Mouse (Mus musculus): Measurements from ENCODE around the gene Slc25a13. TPM values are rescaled to one million over a fixed set of nuclear protein-coding genes. Genes with fewer than 3 reads are reported as not detected.

Gene Slc25a13
- total and polyA plus RNA-seq, 3 experiments, result 15.6 to 16.7 TPM; not detected in 1

DNA sequence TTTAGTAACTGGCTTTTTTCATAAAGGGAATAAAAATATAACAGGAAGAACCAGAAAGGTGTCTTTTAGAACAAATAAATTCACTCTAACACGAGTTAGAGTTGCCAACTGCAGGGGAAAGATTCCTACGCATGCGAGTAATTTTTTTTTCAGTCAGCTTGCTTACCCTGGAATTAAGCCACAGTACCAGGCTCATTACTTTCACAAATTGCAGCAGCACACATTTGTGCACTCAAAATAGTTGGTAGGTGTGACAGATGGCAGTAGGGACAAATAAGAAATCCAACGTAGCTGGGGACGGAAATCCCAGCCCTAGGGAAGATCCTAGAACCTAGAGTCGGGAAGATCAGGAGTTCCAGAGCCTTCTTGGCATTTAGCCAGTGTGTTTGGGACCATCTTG is 22.1 kb downstream of the Slc25a13 start:
- TF ChIP-seq NRF1 (IDR thresholded peaks at IDR 0.05; ENCODE audit: insufficient read depth, low read depth, low read length, poor library complexity, severe bottlenecking) (no peak), CHD1 (IDR thresholded peaks at IDR 0.05; ENCODE audit: low read depth, low read length) (no peak), UBTF (IDR thresholded peaks at IDR 0.05; ENCODE audit: borderline replicate concordance, insufficient read depth, low read depth, low read length) (no peak), HCFC1 (IDR thresholded peaks at IDR 0.05; ENCODE audit: low read depth, low read length) (no peak), NELFE (IDR thresholded peaks at IDR 0.05; ENCODE audit: low read depth, low read length) (no peak), MYB (IDR thresholded peaks at IDR 0.05; ENCODE audit: low read depth, low read length) (no peak), SIN3A (IDR thresholded peaks at IDR 0.05; ENCODE audit: low read length) (no peak), EP300 (IDR thresholded peaks at IDR 0.05; ENCODE audit: low read depth in 1 of 2, low read length in 2 of 2) (no peak), ZNF384 (IDR thresholded peaks at IDR 0.05; ENCODE audit: low read depth, low read length) (no peak)
- Histone ChIP-seq H3K9ac (ENCODE audit: control insufficient read depth, low read depth, low read length, poor library complexity, severe bottlenecking) (no peak overlapping the region), H3K27ac (ENCODE audit: control insufficient read depth, low read depth, low read length) (no peak overlapping the region), H3K27me3 (ENCODE audit: control insufficient read depth in 1 of 2, insufficient read depth in 2 of 2, low read length in 2 of 2) (no peaks in the 10 kb centered on the region), H3K9me3 (replicated peaks; ENCODE audit: insufficient read depth, low read length) (no peaks in the 10 kb centered on the region), H3K36me3 (ENCODE audit: control insufficient read depth in 1 of 2, insufficient read depth in 2 of 2, low read length in 2 of 2) (no peaks in the 10 kb centered on the region), H3K4me3 (ENCODE audit: control insufficient read depth in 1 of 2, insufficient read depth in 1 of 2, low read depth in 2 of 2, low read length in 2 of 2) (no peak overlapping the region), H3K79me2 (ENCODE audit: control insufficient read depth, insufficient read depth, low read length, poor library complexity) (no peaks in the 10 kb centered on the region), H3K4me1 (ENCODE audit: control insufficient read depth in 1 of 2, insufficient read depth in 2 of 2, low read length in 2 of 2) (no peaks in the 10 kb centered on the region)
- no peak for DNase-seq (ENCODE audit: low read depth, low spot score)

DNA sequence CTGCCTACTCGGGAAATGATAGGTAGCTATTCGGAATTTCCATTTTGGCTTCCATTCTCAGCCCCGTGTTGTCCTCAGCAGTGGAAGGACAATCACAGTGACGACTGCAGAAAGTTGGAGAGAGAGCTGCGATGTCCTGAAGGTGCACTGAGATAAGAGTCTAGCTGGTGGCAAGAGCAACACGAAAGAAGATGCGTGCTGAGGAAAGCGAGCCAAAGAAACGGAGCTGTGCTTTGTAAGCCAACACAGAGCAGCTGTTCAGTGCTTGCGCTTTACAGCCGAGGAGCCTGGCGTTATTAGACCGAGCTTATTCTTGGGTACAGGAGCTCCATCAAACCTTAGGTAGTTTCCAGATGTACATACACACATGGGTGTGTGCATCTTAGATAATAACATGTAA is 23.1 kb downstream of the Slc25a13 start:
- DNase-seq (ENCODE audit: low read depth, low spot score), result no peak
- Histone ChIP-seq H3K4me1 (ENCODE audit: control insufficient read depth in 1 of 2, insufficient read depth in 2 of 2, low read length in 2 of 2) (no peaks in the 10 kb centered on the region), H3K4me3 (ENCODE audit: control insufficient read depth in 1 of 2, insufficient read depth in 1 of 2, low read depth in 2 of 2, low read length in 2 of 2) (no peak overlapping the region), H3K9ac (ENCODE audit: control insufficient read depth, low read depth, low read length, poor library complexity, severe bottlenecking) (no peak overlapping the region), H3K36me3 (ENCODE audit: control insufficient read depth in 1 of 2, insufficient read depth in 2 of 2, low read length in 2 of 2) (no peaks in the 10 kb centered on the region), H3K79me2 (ENCODE audit: control insufficient read depth, insufficient read depth, low read length, poor library complexity) (no peaks in the 10 kb centered on the region), H3K9me3 (replicated peaks; ENCODE audit: insufficient read depth, low read length) (no peaks in the 10 kb centered on the region), H3K27me3 (ENCODE audit: control insufficient read depth in 1 of 2, insufficient read depth in 2 of 2, low read length in 2 of 2) (no peaks in the 10 kb centered on the region), H3K27ac (ENCODE audit: control insufficient read depth, low read depth, low read length) (no peak overlapping the region)
- TF ChIP-seq KAT2A (conservative IDR thresholded peaks at IDR 0.05; ENCODE audit: low read depth, low read length) (no peak), CHD2 (IDR thresholded peaks at IDR 0.05; ENCODE audit: low read length) (no peak), MAZ (IDR thresholded peaks at IDR 0.05; ENCODE audit: low read depth, low read length) (no peak), ZNF384 (IDR thresholded peaks at IDR 0.05; ENCODE audit: low read depth, low read length) (no peak), TCF12 (IDR thresholded peaks at IDR 0.05; ENCODE audit: low read depth, low read length) (no peak), SMC3 (IDR thresholded peaks at IDR 0.05; ENCODE audit: low read depth, low read length) (no peak), E2F4 (IDR thresholded peaks at IDR 0.05; ENCODE audit: borderline replicate concordance, low read depth, low read length) (no peak), ZC3H11A (IDR thresholded peaks at IDR 0.05; ENCODE audit: low read depth, low read length) (no peak), MEF2A (IDR thresholded peaks at IDR 0.05; ENCODE audit: extremely low read depth, insufficient replicate concordance, low read depth, low read length, poor library complexity, severe bottlenecking) (no peak), BHLHE40 (IDR thresholded peaks at IDR 0.05; ENCODE audit: borderline replicate concordance, low read depth, low read length) (no peak), MYB (IDR thresholded peaks at IDR 0.05; ENCODE audit: low read depth, low read length) (no peak)
